Comparison of ENCODE assay signal across 29 mouse cellular contexts in the genomic region with DNA sequence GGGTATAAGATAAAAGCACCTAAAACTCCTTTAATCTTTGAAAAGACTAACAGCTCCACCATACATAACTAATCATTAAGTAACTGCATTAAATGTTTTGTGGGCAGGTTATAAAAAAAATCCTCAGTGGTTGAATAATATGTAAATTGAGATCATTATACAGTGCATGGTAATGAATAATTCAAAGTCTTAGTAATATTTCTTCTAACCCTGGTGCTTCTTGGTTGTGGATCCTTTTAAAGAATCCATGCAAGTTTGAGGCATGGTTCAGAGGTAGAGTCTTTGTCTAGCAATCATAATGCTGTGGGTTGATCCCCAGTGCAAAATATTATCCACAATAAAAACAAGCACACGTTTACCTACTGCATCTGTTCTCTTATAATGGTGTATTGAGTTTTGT.
"Had no signal": no experiment of that assay in that cellular context is flagged by ENCODE, and none has a peak within 500 bp of the region (broad histone marks: within the 10 kb centered on the region; RNA-seq: fewer than 3 reads in every experiment).

No protein-coding gene starts in this region.

- DNase-seq: cerebellum, adult 2 months; cerebellum, adult 8-10 months; cerebellum, adult 9-10 months; cerebellum, adult 9-11 months; cerebellum, postnatal 10 days; cerebellum, postnatal 14 days; cerebellum, postnatal 25 days; cerebellum, postnatal 36 days; embryo, embryonic 11 days; forebrain, postnatal 0 days; gastrocnemius, adult 2 months; gastrocnemius, postnatal 10 days; gastrocnemius, postnatal 14 days; gastrocnemius, postnatal 25 days; gastrocnemius, postnatal 36 days; heart, adult 11 months; heart, adult 18-20 months; heart, adult 2 months had no signal

- H3K9me3 ChIP-seq: embryonic facial prominence, embryonic 10.5 days; embryonic facial prominence, embryonic 12.5 days; embryonic facial prominence, embryonic 13.5 days; embryonic facial prominence, embryonic 15.5 days; forebrain, embryonic 10.5 days; forebrain, embryonic 12.5 days; forebrain, embryonic 13.5 days; forebrain, embryonic 15.5 days had no signal

- H3K4me2 ChIP-seq: embryonic facial prominence, embryonic 12.5 days; embryonic facial prominence, embryonic 13.5 days; embryonic facial prominence, embryonic 15.5 days; forebrain, embryonic 12.5 days; forebrain, embryonic 13.5 days; forebrain, embryonic 15.5 days had no signal

- H3K36me3 ChIP-seq: embryonic facial prominence, embryonic 10.5 days; embryonic facial prominence, embryonic 12.5 days; embryonic facial prominence, embryonic 13.5 days; embryonic facial prominence, embryonic 15.5 days; forebrain, embryonic 10.5 days; forebrain, embryonic 12.5 days; forebrain, embryonic 15.5 days had no signal

- ATAC-seq: forebrain, embryonic 13.5 days; forebrain, embryonic 14.5 days; forebrain, embryonic 15.5 days; forebrain, embryonic 16.5 days; forebrain, postnatal 0 days had no signal

- H3K4me3 ChIP-seq: embryonic facial prominence, embryonic 10.5 days; embryonic facial prominence, embryonic 12.5 days; embryonic facial prominence, embryonic 13.5 days; embryonic facial prominence, embryonic 15.5 days; erythroblast, embryonic 14.5 days; forebrain, embryonic 10.5 days; forebrain, embryonic 12.5 days; forebrain, embryonic 13.5 days; forebrain, embryonic 15.5 days; gastrocnemius, adult 2 months; heart, adult 2 months had no signal

- H3K27me3 ChIP-seq: embryonic facial prominence, embryonic 12.5 days; embryonic facial prominence, embryonic 13.5 days; embryonic facial prominence, embryonic 15.5 days; forebrain, embryonic 12.5 days; forebrain, embryonic 13.5 days; forebrain, embryonic 15.5 days had no signal

- H3K9ac ChIP-seq: embryonic facial prominence, embryonic 12.5 days; embryonic facial prominence, embryonic 13.5 days; embryonic facial prominence, embryonic 15.5 days; forebrain, embryonic 12.5 days; forebrain, embryonic 13.5 days; forebrain, embryonic 15.5 days; forebrain, postnatal 0 days had no signal

- H3K4me1 ChIP-seq: embryonic facial prominence, embryonic 10.5 days; embryonic facial prominence, embryonic 12.5 days; embryonic facial prominence, embryonic 13.5 days; embryonic facial prominence, embryonic 15.5 days; forebrain, embryonic 10.5 days; forebrain, embryonic 12.5 days; forebrain, embryonic 13.5 days; forebrain, embryonic 15.5 days had no signal

- H3K27ac ChIP-seq: embryonic facial prominence, embryonic 10.5 days; embryonic facial prominence, embryonic 12.5 days; embryonic facial prominence, embryonic 13.5 days; embryonic facial prominence, embryonic 15.5 days; forebrain, embryonic 10.5 days; forebrain, embryonic 12.5 days; forebrain, embryonic 13.5 days; forebrain, embryonic 15.5 days; gastrocnemius, adult 2 months; heart, adult 2 months had no signal
